Mouse (Mus musculus): Measurements from ENCODE around the gene Cntfr.

DNA sequence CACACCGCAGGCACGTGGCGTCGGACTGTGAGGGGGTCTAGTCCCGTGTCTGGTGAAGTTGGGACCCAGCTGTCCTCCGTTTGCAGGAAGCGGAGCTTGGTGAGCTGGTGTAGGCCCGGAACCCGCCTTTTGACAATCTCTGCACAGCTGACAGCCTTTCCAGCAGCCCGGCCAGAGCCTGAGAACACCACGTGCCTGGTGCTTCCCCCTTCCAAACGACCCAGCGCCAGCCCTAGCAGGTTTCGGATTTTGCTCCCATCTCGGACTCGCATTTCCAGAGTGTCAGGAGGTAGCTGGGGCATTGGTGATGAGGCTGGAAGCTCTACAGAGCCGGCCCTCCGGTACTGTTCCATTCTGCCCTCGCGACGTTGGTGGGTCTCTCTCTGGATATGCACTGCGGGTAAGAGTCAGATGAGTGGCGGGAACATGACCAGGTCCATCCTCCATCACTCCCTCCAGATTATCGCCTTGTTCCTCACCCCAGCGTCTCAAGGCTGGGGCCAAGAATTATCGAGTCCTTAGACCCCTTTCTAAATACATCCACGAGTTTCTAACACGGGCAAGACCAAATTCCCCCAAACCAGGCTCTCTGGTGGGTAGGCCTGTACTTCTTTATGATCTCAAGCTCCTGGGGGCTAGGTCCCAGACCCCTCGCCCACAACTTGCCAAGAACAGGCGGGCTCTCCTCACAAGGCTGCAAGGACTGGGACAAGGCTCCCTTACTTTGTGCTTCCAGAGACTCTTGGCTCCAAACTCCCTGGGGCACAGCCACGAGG, 15.7 kb upstream of the Cntfr start:
- TF ChIP-seq CTCF (IDR thresholded peaks at IDR 0.05; ENCODE audit: borderline replicate concordance, control insufficient read depth, extremely low read depth, insufficient read depth, low read length, poor library complexity) (no peak), POLR2A (IDR thresholded peaks at IDR 0.05; ENCODE audit: control insufficient read depth, extremely low read depth, insufficient read depth, low read length, poor library complexity) (no peak)

Data from thymus, adult 2 months (tissue).